ENCODE assay signal across 14 mouse cellular contexts in genomic region chr10:126813051-126813593, GRCm38 (mm10).
A peak's percentile ranks its signal among the peaks of the same experiment; 100 is the strongest.
DNase-seq lines count a peak whose midpoint lies in the region; ATAC-seq and TF ChIP-seq lines count a peak whose summit lies in the region.
"Had no signal": no experiment of that assay in that cellular context is flagged by ENCODE, and none has a peak within 500 bp of the region (broad histone marks: within the 10 kb centered on the region; RNA-seq: fewer than 3 reads in every experiment).

No protein-coding gene starts in this region.

- no peaks in the 10 kb centered on the region for H3K36me3 ChIP-seq in lung, embryonic 14.5 days (ENCODE audit: insufficient read depth)
- no peaks in the 10 kb centered on the region for H3K36me3 ChIP-seq in E14TG2a.4 (ENCODE audit: insufficient read depth, low read length)
- H3K36me3 ChIP-seq: hindbrain, embryonic 12.5 days; lung, embryonic 15.5 days; midbrain, embryonic 13.5 days had no signal

- H3K9ac ChIP-seq in lung, embryonic 14.5 days: no peak overlapping the region
- H3K9ac ChIP-seq: hindbrain, embryonic 12.5 days; lung, embryonic 15.5 days; midbrain, embryonic 13.5 days had no signal

- H3K27me3 ChIP-seq in lung, embryonic 14.5 days (ENCODE audit: insufficient read depth, low read length): no peaks in the 10 kb centered on the region
- H3K27me3 ChIP-seq in E14TG2a.4 (ENCODE audit: insufficient read depth, low read length): peaks cover 20% of the 10 kb centered on the region
- H3K27me3 ChIP-seq: hindbrain, embryonic 12.5 days; lung, embryonic 15.5 days; midbrain, embryonic 13.5 days had no signal

- H3K4me3 ChIP-seq in gastrocnemius, adult 2 months: no peak overlapping the region
- H3K4me3 ChIP-seq in lung, embryonic 14.5 days (ENCODE audit: low read depth, low read length): no peak overlapping the region
- H3K4me3 ChIP-seq in E14TG2a.4 (replicated peaks; ENCODE audit: low read length): no peak overlapping the region
- H3K4me3 ChIP-seq: erythroblast, embryonic 14.5 days; hindbrain, embryonic 12.5 days; lung, embryonic 15.5 days; midbrain, embryonic 13.5 days had no signal

- ATAC-seq in lung, embryonic 14.5 days (ENCODE audit: insufficient read depth): no peak
- peak; percentile 73 for ATAC-seq in megakaryocyte progenitor cell, adult 5-6 weeks (replicated peaks; ENCODE audit: poor library complexity)
- ATAC-seq: midbrain, embryonic 13.5 days had no signal

- H3K9me3 ChIP-seq in lung, embryonic 14.5 days (ENCODE audit: low read depth, low read length): no peaks in the 10 kb centered on the region
- H3K9me3 ChIP-seq in E14TG2a.4 (ENCODE audit: low read length): no peaks in the 10 kb centered on the region
- H3K9me3 ChIP-seq: hindbrain, embryonic 12.5 days; lung, embryonic 15.5 days; midbrain, embryonic 13.5 days had no signal

- peak; percentile 37 for TF ChIP-seq CTCF in gastrocnemius, adult 2 months (IDR thresholded peaks at IDR 0.05)
- peak; percentile 41 for TF ChIP-seq CTCF in lung, embryonic 14.5 days (IDR thresholded peaks at IDR 0.05; ENCODE audit: low read depth)
- TF ChIP-seq CTCF in E14TG2a.4 (conservative IDR thresholded peaks at IDR 0.05; ENCODE audit: low read length): peak; percentile 5; the same call in 1 of the 2 replicates

- H3K27ac ChIP-seq in gastrocnemius, adult 2 months: no peak overlapping the region
- no peak overlapping the region for H3K27ac ChIP-seq in lung, embryonic 14.5 days (ENCODE audit: low read depth)
- H3K27ac ChIP-seq: hindbrain, embryonic 12.5 days; lung, embryonic 15.5 days had no signal

- intact Hi-C loops in gastrocnemius, adult 2 months (cut with DNase I): no loop called here

- 76% methylated on average over 6 of the region's 6 CpGs for WGBS in lung, embryonic 14.5 days

- H3K4me2 ChIP-seq in lung, embryonic 14.5 days: no peak overlapping the region
- H3K4me2 ChIP-seq: hindbrain, embryonic 12.5 days; lung, embryonic 15.5 days; midbrain, embryonic 13.5 days had no signal

- no peak for DNase-seq in gastrocnemius, adult 2 months
- DNase-seq in gastrocnemius, adult 18-20 months (ENCODE audit: low spot score): no peak
- no peak for DNase-seq in lung, embryonic 14.5 days
- DNase-seq in lung, adult 18-20 months: no peak
- DNase-seq in frontal cortex, adult 2 months (ENCODE audit: extremely low spot score in 1 of 2, low spot score in 1 of 2): no peak
- no peak for DNase-seq in lung, postnatal 4 days
- DNase-seq: adrenal gland, postnatal 25 days; cerebellum, adult 11-12 months had no signal

- no peaks in the 10 kb centered on the region; the same call in 1 of the 2 replicates for H3K4me1 ChIP-seq in lung, embryonic 14.5 days (ENCODE audit: insufficient read depth)
- H3K4me1 ChIP-seq in E14TG2a.4 (replicated peaks; ENCODE audit: low read depth, low read length): peaks cover 15% of the 10 kb centered on the region
